Mouse (Mus musculus) forebrain, embryonic 14.5 days (tissue): ENCODE measurements around the gene 3110082I17Rik. TPM values are rescaled to one million over a fixed set of nuclear protein-coding genes. Genes with fewer than 3 reads are reported as not detected.
A peak's percentile ranks its signal among the peaks of the same experiment; 100 is the strongest.

ENCODE experiments used
- ATAC-seq: fragments of 200-750 bp; cut with Nextera tagmentation; 2 replicates; pipeline ENCODE4 v1.8.0; 2017; ENCODE audit warnings: mild to moderate bottlenecking, moderate library complexity
- DNase-seq: peaks from one replicate; pipeline ENCODE4 v3.0.0-alpha.2; 2015; ENCODE audit warnings: low spot score
- H3K27ac ChIP-seq: fragments of 300-500 bp; sonication (generic); 2 replicates; pipeline ENCODE4 v1.5.1; 2014; ENCODE audit warnings: low read depth, mild to moderate bottlenecking, control low read depth, low read length, moderate library complexity
- H3K27me3 ChIP-seq: fragments of 300-500 bp; sonication (generic); replicated peaks from 2 replicates; pipeline ENCODE4 v1.6.1; 2014; ENCODE audit warnings: low read length, control low read depth, mixed read lengths; ENCODE audit not compliant: control insufficient read depth, insufficient read depth
- H3K36me3 ChIP-seq: fragments of 300-500 bp; sonication (generic); 2 replicates; pipeline ENCODE4 v1.6.1; 2014; ENCODE audit warnings: low read length, control low read depth; ENCODE audit not compliant: control insufficient read depth, insufficient read depth
- H3K4me1 ChIP-seq: fragments of 300-500 bp; sonication (generic); 2 replicates; pipeline ENCODE4 v1.6.1; 2014; ENCODE audit warnings: antibody characterized with exemption, low read length, control low read depth; ENCODE audit not compliant: control insufficient read depth, insufficient read depth
- H3K4me2 ChIP-seq: fragments of 300-500 bp; sonication (generic); 2 replicates; pipeline ENCODE4 v1.6.1; 2014; ENCODE audit warnings: mild to moderate bottlenecking, control low read depth, low read length
- H3K4me3 ChIP-seq: fragments of 300-500 bp; sonication (generic); 2 replicates; pipeline ENCODE4 v1.5.1; 2014; ENCODE audit warnings: low read depth, low read length, control low read depth
- H3K9ac ChIP-seq: fragments of 300-500 bp; sonication (generic); 2 replicates; pipeline ENCODE4 v1.6.1; 2014; ENCODE audit warnings: mild to moderate bottlenecking, low read length, control low read depth, moderate library complexity
- H3K9me3 ChIP-seq: fragments of 300-500 bp; sonication (generic); replicated peaks from 2 replicates; pipeline ENCODE4 v1.6.1; 2016; ENCODE audit warnings: low read length, control low read depth, mixed read lengths; ENCODE audit not compliant: control insufficient read depth
- WGBS: fragments of 180-500 bp; shearing (Covaris S2); extraction: QIAGEN DNeasy Blood & Tissue Kit; methylation state at CpG from one replicate; pipeline ENCODE4 v1.1.7; 2014; 5-methylcytosine and 5-hydroxymethylcytosine counted together
- polyA plus RNA-seq: library from polyadenylated mRNA; unstranded; fragments of >200 nt; fragmentation: Nextera tagmentation; extraction: Ambion mirVana; gene quantifications from 2 replicates; pipeline ENCODE4 v1.2.1, GENCODE M21; 2014

Gene 3110082I17Rik
- polyA plus RNA-seq, 1 experiment from 2014 or later: 14.9 TPM

DNA sequence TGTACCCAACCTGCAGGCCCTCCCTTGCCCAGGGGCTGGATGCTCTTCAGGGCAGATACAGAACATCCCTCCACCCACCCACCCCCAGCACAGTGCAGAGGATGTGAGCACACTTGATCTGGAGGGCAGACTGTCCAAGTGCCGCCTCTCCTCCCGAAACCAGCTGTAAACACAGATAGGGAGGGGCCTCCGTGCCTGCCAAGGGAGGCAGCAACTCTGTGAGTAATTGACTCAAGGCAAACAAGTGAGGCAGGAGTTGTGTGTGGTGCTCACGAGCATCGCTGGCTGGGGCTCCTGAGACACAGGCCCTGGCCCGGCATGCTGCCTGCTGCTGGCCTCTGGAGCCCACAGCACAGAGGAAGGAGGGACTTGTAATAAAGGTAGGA, 70.7 kb downstream of the 3110082I17Rik start:
- no peak overlapping the region for H3K4me2 ChIP-seq
- no peaks in the 10 kb centered on the region for H3K36me3 ChIP-seq
- H3K4me1 ChIP-seq: no peaks in the 10 kb centered on the region
- H3K27ac ChIP-seq: no peak overlapping the region
- H3K27me3 ChIP-seq: no peaks in the 10 kb centered on the region
- no peak overlapping the region for H3K4me3 ChIP-seq
- no peak for DNase-seq
- ATAC-seq: no peak
- H3K9me3 ChIP-seq: no peaks in the 10 kb centered on the region
- 61% methylated on average over 6 of the region's 6 CpGs for WGBS
- H3K9ac ChIP-seq: no peak overlapping the region

DNA sequence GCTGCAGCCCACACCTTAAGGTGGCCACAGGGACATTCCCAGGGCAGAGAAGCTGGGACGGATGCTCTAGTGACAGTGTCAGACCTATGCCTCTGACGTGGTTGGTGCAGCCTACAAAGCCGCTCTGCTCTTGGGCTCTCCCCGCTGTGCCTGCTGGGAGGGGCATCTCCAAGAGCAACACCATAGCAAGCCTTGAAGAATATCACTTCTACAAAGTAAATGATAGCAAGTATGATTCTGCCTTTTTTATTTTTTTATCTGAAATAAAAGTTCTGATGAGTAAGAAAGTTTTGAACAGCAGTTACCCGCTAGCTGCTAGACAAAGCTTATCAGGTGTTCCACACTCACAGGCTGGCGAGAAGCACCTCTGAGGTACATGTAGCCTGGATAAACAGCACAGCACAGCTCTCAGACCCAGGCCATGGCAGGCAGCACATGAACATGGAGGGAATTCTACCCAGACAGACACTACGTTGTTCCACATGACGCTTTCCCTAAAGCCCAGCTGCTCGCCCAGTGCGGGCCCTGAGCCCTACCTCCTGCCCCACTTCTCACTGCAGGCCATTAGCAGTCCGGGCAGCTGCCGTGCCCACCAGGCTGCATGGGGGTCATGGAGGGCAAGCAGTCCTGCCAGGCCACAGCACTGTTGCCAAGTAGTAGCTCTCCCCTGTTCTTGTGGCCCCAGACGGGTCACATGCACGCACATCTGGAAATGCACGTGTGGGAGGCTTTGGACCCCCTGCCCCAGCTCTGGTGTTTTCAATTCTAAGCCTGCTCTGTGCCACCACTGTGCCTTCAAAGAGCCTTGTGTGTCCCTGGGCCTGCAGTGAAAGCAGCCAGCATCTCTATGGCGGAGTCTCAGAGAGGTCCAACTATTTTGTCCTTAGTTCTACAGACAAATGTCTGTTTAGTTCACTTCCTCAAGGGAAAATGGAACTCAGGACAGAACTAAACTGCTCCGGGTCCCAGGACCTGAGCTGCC, 71.3 kb downstream of the 3110082I17Rik start:
- Histone ChIP-seq H3K27me3 (no peaks in the 10 kb centered on the region), H3K4me2 (no peak overlapping the region), H3K4me1 (no peaks in the 10 kb centered on the region), H3K9me3 (no peaks in the 10 kb centered on the region), H3K4me3 (no peak overlapping the region), H3K36me3 (no peaks in the 10 kb centered on the region), H3K9ac (no peak overlapping the region), H3K27ac (peak overlapping the region; percentile 5; the same call in 1 of the 2 replicates)
- DNase-seq: no peak
- 83% methylated on average over 17 of the region's 17 CpGs for WGBS
- no peak for ATAC-seq

- no peak overlapping the region for H3K4me3 ChIP-seq
- no peak overlapping the region for H3K27ac ChIP-seq
- H3K9ac ChIP-seq: no peak overlapping the region
- H3K4me1 ChIP-seq: no peaks in the 10 kb centered on the region
- H3K9me3 ChIP-seq: no peaks in the 10 kb centered on the region
- H3K36me3 ChIP-seq: no peaks in the 10 kb centered on the region
- WGBS: 86% methylated on average over 4 of the region's 4 CpGs
- H3K4me2 ChIP-seq: no peak overlapping the region
- DNase-seq (no peak), ATAC-seq (no peak)
- H3K27me3 ChIP-seq: no peaks in the 10 kb centered on the region
Observed at GRCm38 (mm10) chr5:139388195-139388570, 72.1 kb downstream of the 3110082I17Rik start.

DNA sequence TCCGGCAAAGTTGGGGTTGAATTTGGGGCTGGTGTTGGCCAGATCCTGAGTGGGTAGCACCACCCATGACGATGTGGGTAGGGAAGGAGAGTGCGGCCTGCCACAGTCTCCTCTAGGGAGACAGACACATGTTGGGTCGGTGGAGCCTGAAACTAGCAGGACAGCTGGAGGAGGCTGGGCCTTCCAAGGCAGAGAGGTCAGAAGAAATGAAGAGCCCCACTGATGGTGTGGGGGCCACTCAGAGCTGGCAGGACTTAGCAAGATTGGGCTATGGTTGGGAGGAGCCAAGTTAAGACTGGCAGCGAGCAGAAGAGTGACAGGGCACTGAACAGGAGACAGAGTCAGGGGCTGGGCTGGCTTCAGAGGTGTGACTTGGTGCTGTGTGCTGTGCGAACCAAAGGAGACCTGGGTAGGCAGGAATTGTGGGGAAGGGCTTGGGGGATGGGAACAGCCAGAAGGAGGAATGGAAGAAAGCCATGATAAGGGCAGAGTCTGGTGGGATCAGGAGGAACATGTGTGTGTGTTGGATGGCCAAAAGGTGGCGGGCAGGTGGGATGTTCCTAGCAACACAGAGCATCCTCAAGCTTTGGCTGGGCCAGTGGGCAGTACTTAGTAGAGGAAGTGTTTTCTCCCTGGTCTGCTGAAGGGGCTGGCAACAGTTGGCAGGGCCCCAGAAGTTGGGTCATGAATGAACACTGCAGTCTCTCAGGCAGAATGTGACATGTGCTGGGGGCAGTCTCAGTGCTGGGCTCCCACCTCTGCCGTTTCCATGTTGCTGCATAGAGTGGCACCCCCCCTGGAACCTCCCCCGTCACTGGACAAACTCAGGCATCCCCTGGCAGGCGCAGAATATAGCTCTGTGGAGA, 72.8 kb downstream of the 3110082I17Rik start:
- ATAC-seq (peak; percentile 15; the same call in 1 of the 2 replicates), DNase-seq (no peak)
- no peak overlapping the region for H3K4me2 ChIP-seq
- no peaks in the 10 kb centered on the region for H3K9me3 ChIP-seq
- no peak overlapping the region for H3K27ac ChIP-seq
- no peak overlapping the region for H3K4me3 ChIP-seq
- WGBS: 85% methylated on average over 10 of the region's 10 CpGs
- H3K27me3 ChIP-seq: no peaks in the 10 kb centered on the region
- no peaks in the 10 kb centered on the region for H3K4me1 ChIP-seq
- H3K36me3 ChIP-seq: no peaks in the 10 kb centered on the region
- H3K9ac ChIP-seq: no peak overlapping the region

GRCm38 (mm10) chr5:139386047-139386446, 74.3 kb downstream of the 3110082I17Rik start:
- ATAC-seq: no peak
- Histone ChIP-seq H3K27me3 (no peaks in the 10 kb centered on the region), H3K36me3 (no peaks in the 10 kb centered on the region), H3K4me3 (no peak overlapping the region), H3K4me1 (peaks cover under 1% of the 10 kb centered on the region; the same call in 1 of the 2 replicates), H3K27ac (no peak overlapping the region), H3K9me3 (no peaks in the 10 kb centered on the region), H3K4me2 (no peak overlapping the region), H3K9ac (no peak overlapping the region)
- 94% methylated on average over 5 of the region's 5 CpGs for WGBS
- DNase-seq: no peak

DNA sequence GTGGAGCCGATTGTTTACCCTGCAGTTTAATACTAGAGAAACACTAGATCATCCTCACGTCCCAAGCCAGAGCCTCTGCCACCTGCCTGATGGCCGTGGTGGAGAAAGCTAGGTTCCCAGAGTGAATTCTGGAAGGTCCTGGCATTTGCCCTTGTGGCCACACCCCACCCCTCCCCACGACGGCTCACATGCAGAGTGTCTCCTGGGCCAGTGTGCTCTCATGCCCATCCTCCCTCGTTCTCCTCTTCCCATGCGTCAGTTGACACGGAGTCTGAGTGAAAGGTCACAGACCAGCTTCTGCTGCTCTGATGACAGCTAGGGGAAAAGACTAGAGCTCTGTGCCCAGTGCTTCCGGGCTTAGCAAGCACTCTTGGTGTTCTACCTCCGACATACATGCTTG, 75.8 kb downstream of the 3110082I17Rik start:
- H3K36me3 ChIP-seq: no peaks in the 10 kb centered on the region
- no peak overlapping the region for H3K4me3 ChIP-seq
- DNase-seq: no peak
- H3K27me3 ChIP-seq: no peaks in the 10 kb centered on the region
- ATAC-seq: no peak
- WGBS: 88% methylated on average over 10 of the region's 10 CpGs
- H3K9me3 ChIP-seq: no peaks in the 10 kb centered on the region
- peaks cover 7% of the 10 kb centered on the region for H3K4me1 ChIP-seq
- no peak overlapping the region for H3K27ac ChIP-seq
- no peak overlapping the region for H3K4me2 ChIP-seq
- no peak overlapping the region for H3K9ac ChIP-seq

DNA sequence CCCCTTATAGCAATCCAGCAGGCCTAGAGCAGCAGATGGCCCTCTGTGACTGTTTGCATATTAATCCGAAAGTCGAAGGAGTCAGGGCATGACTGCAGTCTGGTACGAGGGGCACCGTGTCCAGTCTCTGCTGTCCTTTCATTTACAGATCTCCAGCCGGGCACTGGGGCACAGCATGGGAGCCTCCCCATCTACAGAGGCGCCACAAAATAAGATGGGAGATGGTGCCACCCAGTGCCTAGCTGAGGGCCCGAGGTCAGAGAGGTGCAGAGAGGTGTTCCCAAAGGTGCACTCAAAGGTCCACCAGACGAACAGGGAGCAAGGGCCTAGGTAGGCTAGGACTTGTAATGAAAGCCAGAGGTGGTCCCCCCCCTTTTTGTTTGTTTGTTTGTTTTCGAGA, 77.1 kb downstream of the 3110082I17Rik start:
- ATAC-seq: no peak
- Histone ChIP-seq H3K27ac (no peak overlapping the region), H3K4me2 (no peak overlapping the region), H3K4me1 (peaks cover 7% of the 10 kb centered on the region), H3K9me3 (no peaks in the 10 kb centered on the region), H3K27me3 (no peaks in the 10 kb centered on the region), H3K4me3 (no peak overlapping the region), H3K36me3 (no peaks in the 10 kb centered on the region), H3K9ac (no peak overlapping the region)
- WGBS: 83% methylated on average over 9 of the region's 9 CpGs
- DNase-seq: no peak

- no peak for DNase-seq
- Histone ChIP-seq H3K4me2 (no peak overlapping the region), H3K27ac (no peak overlapping the region), H3K9ac (no peak overlapping the region), H3K9me3 (no peaks in the 10 kb centered on the region), H3K4me1 (peaks cover 7% of the 10 kb centered on the region), H3K4me3 (no peak overlapping the region), H3K27me3 (no peaks in the 10 kb centered on the region), H3K36me3 (no peaks in the 10 kb centered on the region)
- WGBS: 84% methylated on average over 8 of the region's 8 CpGs
- no peak for ATAC-seq
Observed at GRCm38 (mm10) chr5:139382760-139383159, 77.6 kb downstream of the 3110082I17Rik start.
